Mouse (Mus musculus) CD8-positive naive resting alpha-beta T cell, adult 2 months (primary cell): Measurements from ENCODE around the gene Mapk13.
"Not testable (repeated sequence)": the region's sequence is repeated elsewhere in the genome, so short reads cannot be mapped to it uniquely, and the experiment has no call there.

Source experiments
- DNase-seq, 2 experiments: peaks; one replicate each; pipeline ENCODE4 v3.0.0; 2022; ENCODE audit warnings: low read depth in 2 of 2, low spot score in 2 of 2

Mapk13 gene

GRCm38 (mm10) chr17:28769121-28769874 lies at the start of gene Mapk13:
TSS of gene Mapk13 (plus strand) at chr17:28769297.
- no peak for DNase-seq

- no peak for DNase-seq
These were observed 43.3 kb upstream of the Mapk13 start, which contains the start of gene AC170998.1 for GRCm38 (mm10) chr17:28725783-28726182. TSS of gene AC170998.1 (plus strand) at chr17:28726083.

GRCm38 (mm10) chr17:28727511-28727910 lies 41.6 kb upstream of the Mapk13 start:
- DNase-seq = not testable (repeated sequence)

GRCm38 (mm10) chr17:28735317-28736105 lies 33.6 kb upstream of the Mapk13 start:
- DNase-seq = no peak

- no peak for DNase-seq
These were observed 32.6 kb upstream of the Mapk13 start for GRCm38 (mm10) chr17:28736486-28736885.

GRCm38 (mm10) chr17:28737973-28738372 lies 31.1 kb upstream of the Mapk13 start:
- no peak for DNase-seq

- DNase-seq = no peak
These were observed 29.9 kb upstream of the Mapk13 start for GRCm38 (mm10) chr17:28739244-28739643.

GRCm38 (mm10) chr17:28743145-28743866 lies 25.8 kb upstream of the Mapk13 start:
- no peak for DNase-seq

GRCm38 (mm10) chr17:28743916-28744315 lies 25.2 kb upstream of the Mapk13 start:
- no peak for DNase-seq

- DNase-seq = no peak
These were observed 23.3 kb upstream of the Mapk13 start for GRCm38 (mm10) chr17:28745773-28746172.

- no peak for DNase-seq
These were observed 21.1 kb upstream of the Mapk13 start for GRCm38 (mm10) chr17:28748001-28748400.

GRCm38 (mm10) chr17:28750580-28750979 lies 18.5 kb upstream of the Mapk13 start:
- DNase-seq = no peak

GRCm38 (mm10) chr17:28756447-28756846 lies 12.7 kb upstream of the Mapk13 start:
- no peak for DNase-seq

GRCm38 (mm10) chr17:28757470-28757869 lies 11.6 kb upstream of the Mapk13 start:
- no peak for DNase-seq

GRCm38 (mm10) chr17:28760736-28761312 lies 8.3 kb upstream of the Mapk13 start:
- no peak for DNase-seq

GRCm38 (mm10) chr17:28761871-28762270 lies 7.2 kb upstream of the Mapk13 start:
- DNase-seq = peak; percentile 64 to 75

GRCm38 (mm10) chr17:28766203-28766602 lies 2.9 kb upstream of the Mapk13 start:
- no peak for DNase-seq

GRCm38 (mm10) chr17:28766781-28767515 lies 2.1 kb upstream of the Mapk13 start:
- no peak for DNase-seq

- no peak for DNase-seq
These were observed 851 bp downstream of the Mapk13 start for GRCm38 (mm10) chr17:28769875-28770421.

GRCm38 (mm10) chr17:28771289-28771688 lies 2.2 kb downstream of the Mapk13 start:
- no peak for DNase-seq
